ENCODE assay signal across 10 mouse cellular contexts in genomic region chr17:50291485-50292200, GRCm38 (mm10). TPM values are rescaled to one million over a fixed set of nuclear protein-coding genes. Genes with fewer than 3 reads are reported as not detected.
DNase-seq lines count a peak whose midpoint lies in the region; ATAC-seq and TF ChIP-seq lines count a peak whose summit lies in the region.
"Had no signal": no experiment of that assay in that cellular context is flagged by ENCODE, and none has a peak within 500 bp of the region (broad histone marks: within the 10 kb centered on the region; RNA-seq: fewer than 3 reads in every experiment).

No protein-coding gene starts in this region.

- 0 out of 2 replicates have a peak, but pooled peaks have one; percentile 11 for TF ChIP-seq CTCF in kidney, adult 2 months (conservative IDR thresholded peaks at IDR 0.05; ENCODE audit: insufficient read depth, insufficient read length, low read depth, low read length)
- TF ChIP-seq CTCF in E14TG2a.4 (conservative IDR thresholded peaks at IDR 0.05; ENCODE audit: low read length), result peak; percentile 16; the same call in 1 of the 2 replicates

- H3K27me3 ChIP-seq in kidney, adult 2 months (replicated peaks; ENCODE audit: control insufficient read depth, insufficient read depth, low read length), result no peaks in the 10 kb centered on the region
- peaks cover 19% of the 10 kb centered on the region for H3K27me3 ChIP-seq in E14TG2a.4 (ENCODE audit: insufficient read depth, low read length)
- H3K27me3 ChIP-seq: heart, embryonic 13.5 days had no signal

- no peaks in the 10 kb centered on the region for H3K4me1 ChIP-seq in kidney, adult 2 months (ENCODE audit: control insufficient read depth, insufficient read depth, low read length)
- peaks cover 6% of the 10 kb centered on the region; the same call in 1 of the 2 replicates for H3K4me1 ChIP-seq in E14TG2a.4 (replicated peaks; ENCODE audit: low read depth, low read length)

- DNase-seq in kidney, adult 2 months, result peak; percentile 54
- DNase-seq in kidney, adult 11 months, result no peak
- peak; percentile 61 for DNase-seq in c-Kit-positive CD71-positive TER-119-positive erythroid progenitor cells, embryonic 14.5 days (ENCODE audit: low spot score)
- peak; percentile 31 for DNase-seq in mesoderm, embryonic 11.5 days (ENCODE audit: low read depth, low spot score)
- DNase-seq in thymus, postnatal 36 days, result no peak
- DNase-seq in thymus, postnatal 25 days, result no peak
- DNase-seq: adrenal gland, adult 8-10 months had no signal

- TF ChIP-seq POLR2A in kidney, adult 2 months (IDR thresholded peaks at IDR 0.05; ENCODE audit: low read depth, low read length), result no peak

- H3K36me3 ChIP-seq in kidney, adult 2 months (ENCODE audit: control insufficient read depth, insufficient read depth, low read length), result no peaks in the 10 kb centered on the region
- H3K36me3 ChIP-seq in E14TG2a.4 (ENCODE audit: insufficient read depth, low read length), result no peaks in the 10 kb centered on the region
- H3K36me3 ChIP-seq: heart, embryonic 13.5 days had no signal

- no peak overlapping the region for H3K4me3 ChIP-seq in kidney, adult 2 months (ENCODE audit: insufficient read depth, low read depth, low read length)
- H3K4me3 ChIP-seq in E14TG2a.4 (replicated peaks; ENCODE audit: low read length), result no peak overlapping the region

- 11% methylated on average over 3 of the region's 3 CpGs for WGBS in kidney, adult 2 months

- H3K9me3 ChIP-seq in E14TG2a.4 (ENCODE audit: low read length), result peaks cover 8% of the 10 kb centered on the region; the same call in 1 of the 2 replicates

- no peak overlapping the region for H3K27ac ChIP-seq in kidney, adult 2 months (ENCODE audit: insufficient read depth, low read depth, low read length)
- H3K27ac ChIP-seq: heart, embryonic 13.5 days had no signal

- ATAC-seq in erythroblast, adult 5-6 weeks (replicated peaks; ENCODE audit: low FRiP score, poor library complexity, severe bottlenecking), result no peak

RNA-seq across cellular contexts. Expression of gene Dazl, which starts 1.8 kb away (rescaled TPM):
- not detected in 2 replicates for polyA plus RNA-seq in kidney, adult 2 months (2012; rRNA removed)
- not detected in 2 replicates for total RNA-seq in erythroblast, adult 5-6 weeks (2015; ENCODE audit: low replicate concordance)
- 0.51 TPM in 1 of 2 replicates, not detected in the other for total RNA-seq in erythroblast, adult 5-6 weeks (2017; ENCODE audit: low replicate concordance)

Comparison
In these comparisons a context has a peak if more than half of its experiments do, and no peak if none do; other contexts are left out.
1. DNase-seq: peak in kidney, adult 2 months (single experiment), c-Kit-positive CD71-positive TER-119-positive erythroid progenitor cells, embryonic 14.5 days (single experiment) and mesoderm, embryonic 11.5 days (single experiment); none in kidney, adult 11 months (single experiment), thymus, postnatal 36 days (0 of 2) and thymus, postnatal 25 days (single experiment).